Mouse (Mus musculus): Measurements from ENCODE around the gene 3110070M22Rik. TPM values are rescaled to one million over a fixed set of nuclear protein-coding genes. Genes with fewer than 3 reads are reported as not detected.

Gene 3110070M22Rik
- polyA plus RNA-seq, 1 experiment from 2014 or later, result 0.79 TPM

DNA sequence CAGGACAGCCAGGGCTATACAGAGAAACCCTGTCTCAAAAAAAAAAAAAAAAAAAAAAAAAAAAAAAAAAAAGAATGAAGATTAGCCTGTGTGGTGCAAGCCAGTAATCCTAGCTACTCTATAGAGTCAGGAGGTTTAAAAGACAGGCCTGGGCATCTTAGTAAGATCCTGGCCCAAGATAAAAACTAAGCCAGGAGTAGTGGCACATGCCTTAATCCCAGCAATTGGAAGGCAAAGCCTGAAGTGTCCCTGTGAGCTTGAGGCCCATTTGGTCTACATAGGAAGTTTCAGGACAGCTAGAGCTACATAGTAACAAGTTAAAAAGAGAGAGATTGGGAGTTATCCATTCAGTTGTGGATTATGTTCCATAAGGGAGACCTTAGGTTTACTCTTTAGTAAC, 33.1 kb downstream of the 3110070M22Rik start:
- peaks cover 44% of the 10 kb centered on the region for H3K36me3 ChIP-seq (ENCODE audit: insufficient read depth, low read length)

DNA sequence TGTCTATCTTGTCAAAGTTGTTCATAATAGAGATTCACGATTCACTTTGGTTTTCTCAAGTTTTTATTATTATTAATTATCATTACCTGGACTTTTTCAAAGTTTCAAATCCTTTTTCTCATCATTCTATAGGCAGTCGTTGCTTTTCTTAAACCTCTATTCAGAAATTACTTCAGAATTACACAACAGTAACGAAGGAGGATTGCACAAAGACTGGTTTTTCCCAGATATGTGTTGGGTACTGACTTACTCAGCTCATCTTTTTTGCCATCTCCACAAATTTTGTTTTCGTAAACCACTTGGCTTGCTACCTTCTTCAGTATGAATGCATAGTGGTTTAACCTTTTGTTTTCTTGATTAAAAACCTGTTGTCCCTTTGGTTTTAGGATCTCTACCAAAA, 34.6 kb downstream of the 3110070M22Rik start:
- Histone ChIP-seq H3K36me3 (ENCODE audit: insufficient read depth, low read length) (peaks cover 42% of the 10 kb centered on the region), H3K27ac (ENCODE audit: low read length) (no peak overlapping the region), H3K4me1 (ENCODE audit: insufficient read depth, low read length) (no peaks in the 10 kb centered on the region), H3K9me3 (ENCODE audit: low read length) (no peaks in the 10 kb centered on the region), H3K4me3 (ENCODE audit: low read length) (no peak overlapping the region), H3K27me3 (ENCODE audit: insufficient read depth, low read length) (no peaks in the 10 kb centered on the region), H3K4me2 (replicated peaks; ENCODE audit: low read depth, low read length) (no peak overlapping the region), H3K9ac (replicated peaks; ENCODE audit: low read length) (no peak overlapping the region)
- WGBS, result 93% methylated on average over 4 of the region's 4 CpGs
- ATAC-seq (ENCODE audit: low FRiP score, low TSS enrichment), result no peak

More for the DNA sequence above, 33.1 kb downstream of the 3110070M22Rik start:
- Histone ChIP-seq H3K4me2 (replicated peaks; ENCODE audit: low read depth, low read length) (no peak overlapping the region), H3K4me1 (ENCODE audit: insufficient read depth, low read length) (no peaks in the 10 kb centered on the region), H3K27ac (ENCODE audit: low read length) (no peak overlapping the region), H3K4me3 (ENCODE audit: low read length) (no peak overlapping the region), H3K9ac (replicated peaks; ENCODE audit: low read length) (no peak overlapping the region), H3K9me3 (ENCODE audit: low read length) (no peaks in the 10 kb centered on the region), H3K27me3 (ENCODE audit: insufficient read depth, low read length) (no peaks in the 10 kb centered on the region)
- ATAC-seq (ENCODE audit: low FRiP score, low TSS enrichment), result no peak

DNA sequence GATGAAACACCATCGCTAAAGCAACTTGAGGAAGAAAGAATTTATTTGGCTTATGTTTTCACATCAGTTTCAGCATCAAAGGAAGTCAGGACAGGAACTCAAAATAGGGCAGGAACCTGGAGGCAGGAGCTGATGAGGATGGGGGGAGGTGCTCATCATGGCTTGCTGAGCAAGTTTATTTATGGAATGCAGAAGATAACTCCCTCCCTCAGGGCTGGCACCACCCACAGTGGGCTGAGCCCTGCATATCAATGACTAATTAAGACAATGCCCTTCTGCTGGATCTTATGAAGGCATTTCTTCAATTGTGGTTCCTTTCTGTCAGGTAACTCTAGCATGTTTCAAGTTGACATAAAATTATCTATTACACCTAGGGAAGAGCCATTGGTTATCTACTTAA, 45.9 kb downstream of the 3110070M22Rik start:
- no peaks in the 10 kb centered on the region for H3K4me1 ChIP-seq (ENCODE audit: insufficient read depth, low read length)
- H3K9me3 ChIP-seq (ENCODE audit: low read length), result no peaks in the 10 kb centered on the region
- no peaks in the 10 kb centered on the region for H3K27me3 ChIP-seq (ENCODE audit: insufficient read depth, low read length)
- 82% methylated on average over 1 of the region's 1 CpGs for WGBS
- no peak overlapping the region for H3K27ac ChIP-seq (ENCODE audit: low read length)
- H3K4me3 ChIP-seq (ENCODE audit: low read length), result no peak overlapping the region
- peaks cover 48% of the 10 kb centered on the region for H3K36me3 ChIP-seq (ENCODE audit: insufficient read depth, low read length)
- no peak overlapping the region for H3K9ac ChIP-seq (replicated peaks; ENCODE audit: low read length)
- ATAC-seq (ENCODE audit: low FRiP score, low TSS enrichment), result no peak
- no peak overlapping the region for H3K4me2 ChIP-seq (replicated peaks; ENCODE audit: low read depth, low read length)

Other genes with a start within 250 kb of the 3110070M22Rik start
- gene Paip1, start 59.8 kb downstream of the 3110070M22Rik start, polyA plus RNA-seq (2015; fragmentation: Nextera tagmentation; extraction: Ambion mirVana), result 66.2 and 81.1 TPM in 2 replicates
- 59.7 and 64.6 TPM in 2 replicates for gene 4833420G17Rik, start 25.6 kb downstream of the 3110070M22Rik start, polyA plus RNA-seq (2015; fragmentation: Nextera tagmentation; extraction: Ambion mirVana)
- 1.5 and 1.6 TPM in 2 replicates for gene Tmem267, start 344 bp downstream of the 3110070M22Rik start, polyA plus RNA-seq (2015; fragmentation: Nextera tagmentation; extraction: Ambion mirVana)
- 0.12 and 0.15 TPM in 2 replicates for gene Ccl28, start 135.4 kb upstream of the 3110070M22Rik start, polyA plus RNA-seq (2015; fragmentation: Nextera tagmentation; extraction: Ambion mirVana)
- gene Hmgcs1, start 202.0 kb upstream of the 3110070M22Rik start, polyA plus RNA-seq (2015; fragmentation: Nextera tagmentation; extraction: Ambion mirVana), result 202 and 204 TPM in 2 replicates